9 mouse cellular contexts compared by ENCODE assay signal in genomic region chr2:91458673-91459391, GRCm38 (mm10). TPM values are rescaled to one million over a fixed set of nuclear protein-coding genes. Genes with fewer than 3 reads are reported as not detected.
DNase-seq lines count a peak whose midpoint lies in the region; ATAC-seq and TF ChIP-seq lines count a peak whose summit lies in the region.
"Had no signal": no experiment of that assay in that cellular context is flagged by ENCODE, and none has a peak within 500 bp of the region (broad histone marks: within the 10 kb centered on the region; RNA-seq: fewer than 3 reads in every experiment).

No protein-coding gene starts in this region.

- H3K4me3 ChIP-seq in kidney, adult 2 months (ENCODE audit: insufficient read depth, low read depth, low read length), result peak overlapping the region; percentile 89
- H3K4me3 ChIP-seq in liver, postnatal 0 days (ENCODE audit: low read depth, low read length), result peak overlapping the region; percentile 66
- peak overlapping the region; percentile 71 for H3K4me3 ChIP-seq in neural tube, embryonic 13.5 days

- peak overlapping the region; percentile 40; the same call in 1 of the 2 replicates for H3K27ac ChIP-seq in kidney, adult 2 months (ENCODE audit: insufficient read depth, low read depth, low read length)
- H3K27ac ChIP-seq in liver, postnatal 0 days (ENCODE audit: low read depth), result peak overlapping the region; percentile 82
- peak overlapping the region; percentile 81 for H3K27ac ChIP-seq in neural tube, embryonic 13.5 days (replicated peaks)

- peaks cover 10% of the 10 kb centered on the region for H3K4me1 ChIP-seq in kidney, adult 2 months (ENCODE audit: control insufficient read depth, insufficient read depth, low read length)
- H3K4me1 ChIP-seq in liver, postnatal 0 days (ENCODE audit: insufficient read depth), result peaks cover 20% of the 10 kb centered on the region
- peaks cover 63% of the 10 kb centered on the region for H3K4me1 ChIP-seq in neural tube, embryonic 13.5 days (replicated peaks)

- peak overlapping the region; percentile 77 for H3K9ac ChIP-seq in liver, postnatal 0 days (replicated peaks)
- peak overlapping the region; percentile 85 for H3K9ac ChIP-seq in neural tube, embryonic 13.5 days

- intact Hi-C loops in heart, postnatal 25 days (cut with DNase I), result loop anchor here (2.0 kb wide), 1 partner anchor 22 kb away; no protein-coding TSS in a partner anchor

- no peak for TF ChIP-seq CTCF in kidney, adult 2 months (conservative IDR thresholded peaks at IDR 0.05; ENCODE audit: insufficient read depth, insufficient read length, low read depth, low read length)
- TF ChIP-seq CTCF in liver, postnatal 0 days (IDR thresholded peaks at IDR 0.05; ENCODE audit: low read depth), result no peak

- DNase-seq in heart, adult 18-20 months, result peak; percentile 45 to 71
- no peak for DNase-seq in heart, postnatal 25 days (ENCODE audit: low spot score)
- peak; percentile 30 for DNase-seq in adrenal gland, postnatal 25 days
- peak; percentile 93 for DNase-seq in kidney, adult 2 months
- DNase-seq in liver, postnatal 0 days, result peak; percentile 63
- DNase-seq in cerebellum, adult 8-10 months, result no peak

- peak; percentile 10; the same call in 1 of the 2 replicates for TF ChIP-seq EP300 in liver, postnatal 0 days (IDR thresholded peaks at IDR 0.05; ENCODE audit: low read depth)

- H3K27me3 ChIP-seq in kidney, adult 2 months (replicated peaks; ENCODE audit: control insufficient read depth, insufficient read depth, low read length), result no peaks in the 10 kb centered on the region
- H3K27me3 ChIP-seq in liver, postnatal 0 days (ENCODE audit: insufficient read depth, low read length), result peaks cover 30% of the 10 kb centered on the region
- H3K27me3 ChIP-seq in neural tube, embryonic 13.5 days, result peaks cover 21% of the 10 kb centered on the region
- H3K27me3 ChIP-seq: Patski had no signal

- under 1% methylated on average over 32 of the region's 32 CpGs for WGBS in kidney, adult 2 months
- under 1% methylated on average over 32 of the region's 32 CpGs for WGBS in liver, postnatal 0 days (ENCODE audit: insufficient replicate concordance)
- under 1% methylated on average over 32 of the region's 32 CpGs for WGBS in neural tube, embryonic 13.5 days

- TF ChIP-seq POLR2A in kidney, adult 2 months (IDR thresholded peaks at IDR 0.05; ENCODE audit: low read depth, low read length), result no peak

- H3K4me2 ChIP-seq in liver, postnatal 0 days (ENCODE audit: low read depth, low read length), result peak overlapping the region; percentile 90
- H3K4me2 ChIP-seq in neural tube, embryonic 13.5 days, result peak overlapping the region; percentile 95

- peak; percentile 34 for ATAC-seq in granulocyte monocyte progenitor cell, adult 5-6 weeks (replicated peaks; ENCODE audit: poor library complexity, severe bottlenecking)
- ATAC-seq in liver, postnatal 0 days, result peak; percentile 75
- ATAC-seq in neural tube, embryonic 13.5 days (ENCODE audit: low read depth), result peak; percentile 29; the same call in 1 of the 2 replicates
- ATAC-seq: Patski had no signal

- no peaks in the 10 kb centered on the region for H3K36me3 ChIP-seq in kidney, adult 2 months (ENCODE audit: control insufficient read depth, insufficient read depth, low read length)
- H3K36me3 ChIP-seq in liver, postnatal 0 days (replicated peaks; ENCODE audit: insufficient read depth, low read length), result no peaks in the 10 kb centered on the region
- H3K36me3 ChIP-seq in neural tube, embryonic 13.5 days, result no peaks in the 10 kb centered on the region

- no peaks in the 10 kb centered on the region for H3K9me3 ChIP-seq in liver, postnatal 0 days (ENCODE audit: low read length)
- no peaks in the 10 kb centered on the region for H3K9me3 ChIP-seq in neural tube, embryonic 13.5 days

RNA-seq across cellular contexts. Expression of gene Lrp4, which starts 1.5 kb away (rescaled TPM):
- 10 to 100 TPM in 1 of 2 experiments, 1 to 10 TPM in 1; 9.4 to 10.4 TPM for total RNA-seq in heart, adult 18-20 months (2021)
- 10 to 100 TPM in 1 of 2 experiments, 1 to 10 TPM in 1; 9.7 to 12.0 TPM for total RNA-seq in heart, postnatal 25 days (2021)
- total RNA-seq in adrenal gland, postnatal 25 days (2021), result 4.7 and 5.2 TPM in 2 replicates
- total RNA-seq in granulocyte monocyte progenitor cell, adult 5-6 weeks (2014; fragmentation: Nextera tagmentation), result 2.6 and 2.8 TPM in 2 replicates
- 5.2 and 5.4 TPM in 2 replicates for total RNA-seq in granulocyte monocyte progenitor cell, adult 5-6 weeks (2017)
- 8.6 and 10.3 TPM in 2 replicates for polyA plus RNA-seq in kidney, adult 2 months (2012; rRNA removed)
- polyA plus RNA-seq in liver, postnatal 0 days (2015; fragmentation: Nextera tagmentation; extraction: Ambion mirVana), result 1.4 and 1.5 TPM in 2 replicates
- 5.1 and 5.8 TPM in 2 replicates for polyA plus RNA-seq in neural tube, embryonic 13.5 days (2015; fragmentation: Nextera tagmentation; extraction: Ambion mirVana)

RNA-seq across cellular contexts. Expression of gene 1110051M20Rik, which starts 14.3 kb away (rescaled TPM):
- 10 to 100 TPM in 1 of 2 experiments, 1 to 10 TPM in 1; 7.7 to 14.7 TPM for total RNA-seq in heart, adult 18-20 months (2021)
- 10 to 100 TPM in 1 of 2 experiments, 1 to 10 TPM in 1; 7.0 to 14.0 TPM for total RNA-seq in heart, postnatal 25 days (2021)
- total RNA-seq in adrenal gland, postnatal 25 days (2021), result 13.6 and 20.7 TPM in 2 replicates
- total RNA-seq in granulocyte monocyte progenitor cell, adult 5-6 weeks (2014; fragmentation: Nextera tagmentation), result 8.8 and 9.6 TPM in 2 replicates
- total RNA-seq in granulocyte monocyte progenitor cell, adult 5-6 weeks (2017), result 5.8 and 6.7 TPM in 2 replicates
- polyA plus RNA-seq in kidney, adult 2 months (2012; rRNA removed), result 35.0 and 36.7 TPM in 2 replicates
- 4.1 and 5.5 TPM in 2 replicates for polyA plus RNA-seq in liver, postnatal 0 days (2015; fragmentation: Nextera tagmentation; extraction: Ambion mirVana)
- 124 and 130 TPM in 2 replicates for polyA plus RNA-seq in neural tube, embryonic 13.5 days (2015; fragmentation: Nextera tagmentation; extraction: Ambion mirVana)

Comparison
In these comparisons a context has a peak if more than half of its experiments do, and no peak if none do; other contexts are left out.
1. DNase-seq: peak in heart, adult 18-20 months (2 of 2), adrenal gland, postnatal 25 days (single experiment), kidney, adult 2 months (single experiment) and liver, postnatal 0 days (single experiment); none in heart, postnatal 25 days (single experiment) and cerebellum, adult 8-10 months (single experiment).
2. Peak in every context shown above with its lines, with median percentiles within 50 percentile points of each other: ATAC-seq, H3K27ac ChIP-seq and H3K4me3 ChIP-seq.